Mouse (Mus musculus) embryonic facial prominence, embryonic 10.5 days (tissue): ENCODE results near the gene Sf3b3. TPM values are rescaled to one million over a fixed set of nuclear protein-coding genes. Genes with fewer than 3 reads are reported as not detected.

ENCODE experiments used
- DNase-seq: peaks from one replicate; pipeline ENCODE4 v3.0.0-alpha.2; 2017; ENCODE audit warnings: low spot score
- H3K27ac ChIP-seq: fragments of 300-500 bp; sonication (generic); replicated peaks from 2 replicates; pipeline ENCODE4 v1.5.1; 2016; ENCODE audit warnings: mild to moderate bottlenecking
- H3K27me3 ChIP-seq: fragments of 300-500 bp; sonication (generic); replicated peaks from 2 replicates; pipeline ENCODE4 v1.6.1; 2016; ENCODE audit warnings: low read depth, mild to moderate bottlenecking; ENCODE audit not compliant: poor library complexity, severe bottlenecking
- H3K36me3 ChIP-seq: fragments of 300-500 bp; sonication (generic); replicated peaks from 2 replicates; pipeline ENCODE4 v1.6.1; 2016; ENCODE audit warnings: mild to moderate bottlenecking, moderate library complexity
- H3K4me1 ChIP-seq: fragments of 300-500 bp; sonication (generic); 2 replicates; pipeline ENCODE4 v1.6.1; 2016
- H3K4me3 ChIP-seq: fragments of 300-500 bp; sonication (generic); 2 replicates; pipeline ENCODE4 v1.5.1; 2016; ENCODE audit warnings: mild to moderate bottlenecking, moderate library complexity
- H3K9me3 ChIP-seq: fragments of 300-500 bp; sonication (generic); 2 replicates; pipeline ENCODE4 v1.6.1; 2016; ENCODE audit warnings: mild to moderate bottlenecking
- WGBS: fragments of 180-500 bp; shearing (Covaris S2); methylation state at CpG from one replicate; pipeline ENCODE4 v1.1.7; 2016; 5-methylcytosine and 5-hydroxymethylcytosine counted together
- polyA plus RNA-seq: library from polyadenylated mRNA; unstranded; fragments of >200 nt; fragmentation: Nextera tagmentation; extraction: Ambion mirVana; gene quantifications from 2 replicates; pipeline ENCODE4 v1.2.1, GENCODE M21; 2016

The Sf3b3 gene
- polyA plus RNA-seq, 1 experiment from 2014 or later: 230 TPM

GRCm38 (mm10) chr8:110776335-110776734, 70.3 kb downstream of the Sf3b3 start:
- WGBS: 93% methylated on average over 3 of the region's 3 CpGs

GRCm38 (mm10) chr8:110775721-110776120, 70.9 kb downstream of the Sf3b3 start:
- H3K27me3 ChIP-seq: no peaks in the 10 kb centered on the region
- no peak overlapping the region for H3K4me3 ChIP-seq
- WGBS: 90% methylated on average over 3 of the region's 3 CpGs
- no peak for DNase-seq
- no peaks in the 10 kb centered on the region for H3K36me3 ChIP-seq
- H3K27ac ChIP-seq: no peak overlapping the region
- H3K4me1 ChIP-seq: no peaks in the 10 kb centered on the region
- H3K9me3 ChIP-seq: no peaks in the 10 kb centered on the region

More at GRCm38 (mm10) chr8:110776335-110776734, 70.3 kb downstream of the Sf3b3 start:
- H3K27ac ChIP-seq: no peak overlapping the region
- H3K4me3 ChIP-seq: no peak overlapping the region
- H3K9me3 ChIP-seq: no peaks in the 10 kb centered on the region
- H3K27me3 ChIP-seq: no peaks in the 10 kb centered on the region
- no peaks in the 10 kb centered on the region for H3K36me3 ChIP-seq
- H3K4me1 ChIP-seq: no peaks in the 10 kb centered on the region
- no peak for DNase-seq

GRCm38 (mm10) chr8:110775316-110775715, 71.3 kb downstream of the Sf3b3 start:
- no peak for DNase-seq
- Histone ChIP-seq H3K4me3 (no peak overlapping the region), H3K27me3 (no peaks in the 10 kb centered on the region), H3K27ac (no peak overlapping the region), H3K36me3 (no peaks in the 10 kb centered on the region), H3K4me1 (no peaks in the 10 kb centered on the region), H3K9me3 (no peaks in the 10 kb centered on the region)
- 76% methylated on average over 8 of the region's 8 CpGs for WGBS

- Histone ChIP-seq H3K4me3 (no peak overlapping the region), H3K36me3 (no peaks in the 10 kb centered on the region), H3K27me3 (no peaks in the 10 kb centered on the region), H3K27ac (no peak overlapping the region), H3K4me1 (no peaks in the 10 kb centered on the region), H3K9me3 (no peaks in the 10 kb centered on the region)
- WGBS: 83% methylated on average over 6 of the region's 6 CpGs
- DNase-seq: no peak
These were observed 71.9 kb downstream of the Sf3b3 start for GRCm38 (mm10) chr8:110774725-110775124.

- H3K36me3 ChIP-seq: no peaks in the 10 kb centered on the region
- no peaks in the 10 kb centered on the region for H3K27me3 ChIP-seq
- H3K4me1 ChIP-seq: no peaks in the 10 kb centered on the region
- 72% methylated on average over 3 of the region's 3 CpGs for WGBS
- H3K9me3 ChIP-seq: no peaks in the 10 kb centered on the region
- DNase-seq: no peak
- no peak overlapping the region for H3K27ac ChIP-seq
- no peak overlapping the region for H3K4me3 ChIP-seq
These were observed 72.5 kb downstream of the Sf3b3 start for GRCm38 (mm10) chr8:110774047-110774446.

GRCm38 (mm10) chr8:110772452-110772851, 74.1 kb downstream of the Sf3b3 start:
- no peaks in the 10 kb centered on the region for H3K9me3 ChIP-seq
- H3K4me1 ChIP-seq: no peaks in the 10 kb centered on the region
- H3K27me3 ChIP-seq: no peaks in the 10 kb centered on the region
- no peak for DNase-seq
- WGBS: 82% methylated on average over 7 of the region's 7 CpGs
- no peaks in the 10 kb centered on the region for H3K36me3 ChIP-seq
- H3K4me3 ChIP-seq: no peak overlapping the region
- H3K27ac ChIP-seq: no peak overlapping the region

GRCm38 (mm10) chr8:110767261-110767660, 79.3 kb downstream of the Sf3b3 start:
- WGBS: 88% methylated on average over 6 of the region's 6 CpGs
- Histone ChIP-seq H3K4me3 (no peak overlapping the region), H3K4me1 (no peaks in the 10 kb centered on the region), H3K27me3 (no peaks in the 10 kb centered on the region), H3K27ac (no peak overlapping the region), H3K9me3 (no peaks in the 10 kb centered on the region), H3K36me3 (no peaks in the 10 kb centered on the region)
- DNase-seq: no peak

- DNase-seq: no peak
- 80% methylated on average over 3 of the region's 3 CpGs for WGBS
- Histone ChIP-seq H3K36me3 (no peaks in the 10 kb centered on the region), H3K27ac (no peak overlapping the region), H3K4me1 (no peaks in the 10 kb centered on the region), H3K4me3 (no peak overlapping the region), H3K27me3 (no peaks in the 10 kb centered on the region), H3K9me3 (no peaks in the 10 kb centered on the region)
These were observed 81.9 kb downstream of the Sf3b3 start for GRCm38 (mm10) chr8:110764671-110765070.

GRCm38 (mm10) chr8:110761988-110762387, 84.6 kb downstream of the Sf3b3 start:
- Histone ChIP-seq H3K9me3 (no peaks in the 10 kb centered on the region), H3K4me1 (no peaks in the 10 kb centered on the region), H3K27me3 (no peaks in the 10 kb centered on the region), H3K4me3 (no peak overlapping the region), H3K36me3 (no peaks in the 10 kb centered on the region), H3K27ac (no peak overlapping the region)
- 68% methylated on average over 6 of the region's 6 CpGs for WGBS
- no peak for DNase-seq

GRCm38 (mm10) chr8:110761185-110761584, 85.4 kb downstream of the Sf3b3 start:
- 62% methylated on average over 5 of the region's 5 CpGs for WGBS
- no peak for DNase-seq
- no peak overlapping the region for H3K27ac ChIP-seq
- no peaks in the 10 kb centered on the region for H3K27me3 ChIP-seq
- no peaks in the 10 kb centered on the region for H3K4me1 ChIP-seq
- no peaks in the 10 kb centered on the region for H3K9me3 ChIP-seq
- no peaks in the 10 kb centered on the region for H3K36me3 ChIP-seq
- no peak overlapping the region for H3K4me3 ChIP-seq

GRCm38 (mm10) chr8:110760280-110760940, 86.2 kb downstream of the Sf3b3 start:
- WGBS: 73% methylated on average over 7 of the region's 7 CpGs
- DNase-seq: no peak
- no peak overlapping the region for H3K27ac ChIP-seq

More at GRCm38 (mm10) chr8:110760280-110760940, 86.2 kb downstream of the Sf3b3 start:
- Histone ChIP-seq H3K9me3 (no peaks in the 10 kb centered on the region), H3K4me1 (peaks cover 2% of the 10 kb centered on the region), H3K27me3 (no peaks in the 10 kb centered on the region), H3K36me3 (no peaks in the 10 kb centered on the region), H3K4me3 (no peak overlapping the region)
